Mouse (Mus musculus) heart, embryonic 15.5 days (tissue): Measurements from ENCODE around the gene 1810043G02Rik. TPM values are rescaled to one million over a fixed set of nuclear protein-coding genes. Genes with fewer than 3 reads are reported as not detected.
"Not testable (repeated sequence)": the region's sequence is repeated elsewhere in the genome, so short reads cannot be mapped to it uniquely, and the experiment has no call there.

Source experiments
- ATAC-seq: fragments of 200-750 bp; cut with Nextera tagmentation; replicated peaks from 2 replicates; pipeline ENCODE4 v1.8.0; 2017; ENCODE audit warnings: low read depth, moderate TSS enrichment; ENCODE audit not compliant: insufficient number of reproducible peaks, insufficient read depth, low FRiP score
- H3K27ac ChIP-seq: fragments of 300-500 bp; sonication (generic); 2 replicates; pipeline ENCODE4 v1.5.1; 2015; ENCODE audit warnings: mild to moderate bottlenecking, inconsistent platforms
- H3K27me3 ChIP-seq: fragments of 300-500 bp; sonication (generic); 2 replicates; pipeline ENCODE4 v1.6.1; 2015; ENCODE audit warnings: inconsistent platforms
- H3K36me3 ChIP-seq: fragments of 300-500 bp; sonication (generic); 2 replicates; pipeline ENCODE4 v1.6.1; 2015; ENCODE audit warnings: mild to moderate bottlenecking, inconsistent platforms
- H3K4me1 ChIP-seq: fragments of 300-500 bp; sonication (generic); replicated peaks from 2 replicates; pipeline ENCODE4 v1.6.1; 2015; ENCODE audit warnings: inconsistent platforms
- H3K4me2 ChIP-seq: fragments of 300-500 bp; sonication (generic); 2 replicates; pipeline ENCODE4 v1.6.1; 2015; ENCODE audit warnings: inconsistent platforms, mild to moderate bottlenecking, moderate library complexity
- H3K4me3 ChIP-seq: fragments of 300-500 bp; sonication (generic); 2 replicates; pipeline ENCODE4 v1.5.1; 2015; ENCODE audit warnings: mild to moderate bottlenecking, inconsistent platforms
- H3K9ac ChIP-seq: fragments of 300-500 bp; sonication (generic); 2 replicates; pipeline ENCODE4 v1.6.1; 2015; ENCODE audit warnings: mild to moderate bottlenecking, inconsistent platforms
- H3K9me3 ChIP-seq: fragments of 300-500 bp; sonication (generic); replicated peaks from 2 replicates; pipeline ENCODE4 v1.6.1; 2016; ENCODE audit warnings: inconsistent platforms
- WGBS: fragments of 180-500 bp; shearing (Covaris S2); methylation state at CpG from one replicate; pipeline ENCODE4 v1.1.7; 2015; ENCODE audit warnings: mixed read lengths; 5-methylcytosine and 5-hydroxymethylcytosine counted together
- polyA plus RNA-seq: library from polyadenylated mRNA; unstranded; fragments of >200 nt; fragmentation: Nextera tagmentation; extraction: Ambion mirVana; gene quantifications from 2 replicates; pipeline ENCODE4 v1.2.1, GENCODE M21; 2015

Gene 1810043G02Rik
- polyA plus RNA-seq, 1 experiment from 2014 or later: 16.7 TPM

- no peak overlapping the region for H3K4me2 ChIP-seq
- H3K36me3 ChIP-seq: peaks cover 28% of the 10 kb centered on the region
- no peaks in the 10 kb centered on the region for H3K27me3 ChIP-seq
- H3K9ac ChIP-seq: no peak overlapping the region
- H3K27ac ChIP-seq: no peak overlapping the region
- peaks cover 44% of the 10 kb centered on the region for H3K4me1 ChIP-seq
- no peak overlapping the region for H3K4me3 ChIP-seq
- WGBS: 82% methylated on average over 4 of the region's 4 CpGs
- no peak for ATAC-seq
- no peaks in the 10 kb centered on the region for H3K9me3 ChIP-seq
Measured at GRCm38 (mm10) chr10:78005791-78006438, 27.6 kb downstream of the 1810043G02Rik start.

GRCm38 (mm10) chr10:78007203-78007602 is 28.9 kb downstream of the 1810043G02Rik start:
- Histone ChIP-seq H3K4me3 (0 out of 2 replicates have a peak overlapping the region, but pooled peaks have one; percentile 69), H3K36me3 (peaks cover 15% of the 10 kb centered on the region; the same call in 1 of the 2 replicates), H3K27ac (peak overlapping the region; percentile 8; the same call in 1 of the 2 replicates), H3K4me2 (peak overlapping the region; percentile 91), H3K4me1 (peaks cover 44% of the 10 kb centered on the region), H3K9ac (no peak overlapping the region), H3K27me3 (no peaks in the 10 kb centered on the region), H3K9me3 (no peaks in the 10 kb centered on the region)
- ATAC-seq: no peak
- 41% methylated on average over 7 of the region's 7 CpGs for WGBS

GRCm38 (mm10) chr10:78008169-78008568 is 29.8 kb downstream of the 1810043G02Rik start:
- no peak for ATAC-seq

GRCm38 (mm10) chr10:78009184-78009944 is 31.0 kb downstream of the 1810043G02Rik start:
- ATAC-seq: peak; percentile 95
- no peaks in the 10 kb centered on the region for H3K9me3 ChIP-seq
- WGBS: under 1% methylated on average over 59 of the region's 59 CpGs
- H3K4me3 ChIP-seq: peak overlapping the region; percentile 69
- H3K27me3 ChIP-seq: no peaks in the 10 kb centered on the region
- peak overlapping the region; percentile 98 for H3K27ac ChIP-seq
- H3K4me1 ChIP-seq: peaks cover 44% of the 10 kb centered on the region
- H3K9ac ChIP-seq: peak overlapping the region; percentile 73
- H3K4me2 ChIP-seq: peak overlapping the region; percentile 91
- peaks cover 1% of the 10 kb centered on the region; the same call in 1 of the 2 replicates for H3K36me3 ChIP-seq

More at GRCm38 (mm10) chr10:78008169-78008568, 29.8 kb downstream of the 1810043G02Rik start:
- H3K27me3 ChIP-seq: no peaks in the 10 kb centered on the region
- H3K4me1 ChIP-seq: peaks cover 44% of the 10 kb centered on the region
- peaks cover 8% of the 10 kb centered on the region; the same call in 1 of the 2 replicates for H3K36me3 ChIP-seq
- H3K4me2 ChIP-seq: peak overlapping the region; percentile 91
- peak overlapping the region; percentile 98 for H3K27ac ChIP-seq
- 59% methylated on average over 3 of the region's 3 CpGs for whole genome bisulfite sequencing
- peak overlapping the region; percentile 69 for H3K4me3 ChIP-seq
- peak overlapping the region; percentile 73 for H3K9ac ChIP-seq
- no peaks in the 10 kb centered on the region for H3K9me3 ChIP-seq

- peak within 1 kb of the TSS; percentile 69 for H3K4me3 ChIP-seq
- ATAC-seq: no peak
- no peaks in the 10 kb centered on the region for H3K27me3 ChIP-seq
- H3K27ac ChIP-seq: peak within 1 kb of the TSS; percentile 98
- 1% methylated on average over 9 of the region's 9 CpGs for whole genome bisulfite sequencing
- H3K4me1 ChIP-seq: peaks cover 42% of the 10 kb centered on the region
- H3K36me3 ChIP-seq: no peaks in the 10 kb centered on the region
- H3K9ac ChIP-seq: peak within 1 kb of the TSS; percentile 73
- H3K4me2 ChIP-seq: peak within 1 kb of the TSS; percentile 91
- H3K9me3 ChIP-seq: no peaks in the 10 kb centered on the region
Measured at GRCm38 (mm10) chr10:78009945-78010293, 31.6 kb downstream of the 1810043G02Rik start, which contains the start of gene Pfkl. Pfkl (minus strand) TSS chr10:78010083.

GRCm38 (mm10) chr10:78010335-78010734 is 32.0 kb downstream of the 1810043G02Rik start:
- Histone ChIP-seq H3K4me3 (peak overlapping the region; percentile 69), H3K4me2 (peak overlapping the region; percentile 91), H3K4me1 (peaks cover 43% of the 10 kb centered on the region), H3K36me3 (no peaks in the 10 kb centered on the region), H3K9me3 (no peaks in the 10 kb centered on the region), H3K27me3 (no peaks in the 10 kb centered on the region), H3K9ac (peak overlapping the region; percentile 38), H3K27ac (0 out of 2 replicates have a peak overlapping the region, but pooled peaks have one; percentile 33)
- 11% methylated on average over 10 of the region's 10 CpGs for WGBS
- no peak for ATAC-seq

GRCm38 (mm10) chr10:78011116-78011515 is 32.8 kb downstream of the 1810043G02Rik start:
- not testable (repeated sequence) for H3K4me2 ChIP-seq, H3K27me3 ChIP-seq, H3K9me3 ChIP-seq, H3K9ac ChIP-seq, H3K27ac ChIP-seq, H3K4me3 ChIP-seq, H3K36me3 ChIP-seq, ATAC-seq
- 99% methylated on average over 5 of the region's 5 CpGs for WGBS
- H3K4me1 ChIP-seq: peaks cover 36% of the 10 kb centered on the region

GRCm38 (mm10) chr10:78012661-78013495 is 34.6 kb downstream of the 1810043G02Rik start:
- H3K36me3 ChIP-seq: no peaks in the 10 kb centered on the region
- 91% methylated on average over 18 of the region's 18 CpGs for WGBS
- no peak overlapping the region for H3K27ac ChIP-seq
- H3K9me3 ChIP-seq: no peaks in the 10 kb centered on the region
- ATAC-seq: no peak
- H3K27me3 ChIP-seq: no peaks in the 10 kb centered on the region
- peaks cover 19% of the 10 kb centered on the region for H3K4me1 ChIP-seq
- no peak overlapping the region for H3K4me2 ChIP-seq
- no peak overlapping the region for H3K4me3 ChIP-seq
- no peak overlapping the region for H3K9ac ChIP-seq

- no peak overlapping the region for H3K9ac ChIP-seq
- no peak overlapping the region for H3K4me2 ChIP-seq
- H3K9me3 ChIP-seq: no peaks in the 10 kb centered on the region
- H3K27ac ChIP-seq: peak overlapping the region; percentile 73
- H3K36me3 ChIP-seq: no peaks in the 10 kb centered on the region
- H3K4me3 ChIP-seq: no peak overlapping the region
- peak; percentile 44; the same call in 1 of the 2 replicates for ATAC-seq
- WGBS: 70% methylated on average over 1 of the region's 1 CpGs
- H3K27me3 ChIP-seq: no peaks in the 10 kb centered on the region
- peaks cover 7% of the 10 kb centered on the region for H3K4me1 ChIP-seq
Measured at GRCm38 (mm10) chr10:78015489-78015888, 37.2 kb downstream of the 1810043G02Rik start.

- no peak overlapping the region for H3K4me2 ChIP-seq
- no peaks in the 10 kb centered on the region for H3K9me3 ChIP-seq
- WGBS: 45% methylated on average over 5 of the region's 5 CpGs
- peaks cover 4% of the 10 kb centered on the region; the same call in 1 of the 2 replicates for H3K4me1 ChIP-seq
- ATAC-seq: no peak
- peak overlapping the region; percentile 20; the same call in 1 of the 2 replicates for H3K27ac ChIP-seq
- no peak overlapping the region for H3K9ac ChIP-seq
- H3K27me3 ChIP-seq: no peaks in the 10 kb centered on the region
- H3K36me3 ChIP-seq: no peaks in the 10 kb centered on the region
- H3K4me3 ChIP-seq: no peak overlapping the region
Measured at GRCm38 (mm10) chr10:78016366-78016765, 38.0 kb downstream of the 1810043G02Rik start.
